Mouse (Mus musculus) testis, adult 10 weeks (tissue): ENCODE results near the gene Olfr727. TPM values are rescaled to one million over a fixed set of nuclear protein-coding genes. Genes with fewer than 3 reads are reported as not detected.

Experiments used
- polyA plus RNA-seq: library from polyadenylated mRNA; stranded (reverse); fragments of 350-450 nt; fragmentation: Illumina TruSeq; extraction: RNeasy Lipid Tissue Mini Kit (QIAGEN cat#74804); gene quantifications from one replicate; pipeline ENCODE4 v1.2.3, GENCODE M21; 2014; ENCODE audit warnings: low read depth, low replicate concordance

The Olfr727 gene
- polyA plus RNA-seq, result not detected

DNA sequence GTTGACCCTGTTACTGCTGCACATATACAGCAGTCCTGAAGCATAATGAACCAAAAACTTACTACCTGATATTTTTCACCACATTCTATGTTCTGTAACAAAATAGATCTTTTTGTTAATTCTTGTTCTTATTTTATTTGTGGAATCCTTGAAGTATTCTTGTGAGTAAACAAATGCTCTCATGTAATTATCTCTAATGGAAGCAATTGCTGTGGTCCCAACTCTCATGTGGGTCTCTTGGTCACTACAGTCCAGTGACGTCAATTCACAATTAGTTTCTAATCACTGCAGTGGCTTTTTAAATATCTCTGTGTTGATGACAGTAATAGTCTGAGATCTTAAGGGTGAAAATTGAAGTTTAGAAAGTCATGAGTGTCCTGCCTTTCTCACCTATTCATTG is at the start of gene Olfr727:
TSS of gene Olfr727 (plus strand) at position 301 of the 400 bp plus-strand sequence.

DNA sequence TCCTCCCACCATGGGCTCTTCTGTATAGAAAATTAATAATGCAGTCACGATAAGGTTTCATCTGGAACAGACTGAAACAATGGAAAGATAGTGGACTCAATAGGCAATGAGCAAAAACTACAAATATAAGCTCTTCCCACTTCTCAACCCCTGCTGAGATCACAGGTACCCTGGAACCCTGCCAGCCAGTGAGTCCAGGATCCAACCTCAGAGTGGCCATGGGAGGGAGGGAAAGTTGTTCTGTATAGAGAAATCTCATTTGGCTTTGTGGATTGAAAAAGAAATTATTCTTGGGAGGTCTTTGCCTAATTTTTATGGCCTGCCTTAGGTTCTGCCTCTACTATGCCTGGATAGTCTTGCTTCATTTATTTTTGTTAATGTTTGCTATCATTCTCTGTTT is 32.1 kb upstream of the Olfr727 start, which contains the start of gene Olfr726:
TSS of gene Olfr726 (minus strand) at position 101 of the 400 bp plus-strand sequence.

DNA sequence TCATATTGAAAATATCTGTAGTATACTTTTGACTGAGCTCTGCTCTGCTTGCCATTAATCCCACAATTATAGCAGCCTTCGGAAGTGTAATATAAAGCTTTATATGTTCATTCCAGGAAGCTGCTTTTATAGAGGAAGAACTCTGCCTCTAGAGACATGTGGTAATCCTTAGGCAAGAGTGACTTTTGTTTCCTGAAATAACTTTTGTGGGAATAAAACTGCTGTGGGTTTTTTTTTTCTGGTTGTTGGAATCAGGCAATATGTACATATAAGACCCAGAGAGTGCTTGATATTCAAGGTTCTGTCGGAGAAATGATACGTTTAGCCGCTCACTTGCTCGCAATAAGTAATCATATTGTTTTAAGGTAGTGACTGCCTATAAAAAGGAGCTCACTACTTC is 19.6 kb downstream of the Olfr727 start, which contains the start of gene Olfr728:
TSS of gene Olfr728 (minus strand) at position 101 of the 400 bp plus-strand sequence.

DNA sequence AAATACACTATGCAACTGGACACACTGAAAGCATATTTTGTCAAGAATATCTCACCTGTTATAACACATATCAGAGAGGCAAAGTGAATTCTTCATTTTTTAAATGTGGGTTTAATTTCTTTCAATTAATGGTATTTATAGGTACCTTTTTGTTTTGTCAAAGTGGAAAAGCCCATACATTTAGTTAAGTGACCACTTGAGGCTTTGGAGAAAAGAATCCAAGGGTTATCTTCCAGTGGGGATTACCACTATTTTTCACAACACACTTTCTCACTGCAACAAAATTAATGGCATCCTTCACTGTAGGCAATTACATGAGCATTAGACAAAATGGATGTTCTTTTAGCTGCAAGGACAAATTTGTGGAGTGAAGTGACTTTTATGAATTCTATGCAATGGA is 29.8 kb downstream of the Olfr727 start, which contains the start of gene Olfr729:
TSS of gene Olfr729 (minus strand) at position 101 of the 400 bp plus-strand sequence.

Other genes with a start within 250 kb of the Olfr727 start
- not detected for gene Olfr722, start 221.2 kb upstream of the Olfr727 start, polyA plus RNA-seq
- gene Olfr723, start 191.4 kb upstream of the Olfr727 start, polyA plus RNA-seq, result not detected
- gene Olfr724, start 159.9 kb upstream of the Olfr727 start, polyA plus RNA-seq, result not detected
- gene Olfr725, start 82.8 kb upstream of the Olfr727 start, polyA plus RNA-seq, result not detected
- not detected for gene Olfr726, start 32.2 kb upstream of the Olfr727 start, polyA plus RNA-seq
- not detected for gene Olfr728, start 19.5 kb downstream of the Olfr727 start, polyA plus RNA-seq
- not detected for gene Olfr729, start 29.7 kb downstream of the Olfr727 start, polyA plus RNA-seq
- not detected for gene Olfr730, start 65.0 kb downstream of the Olfr727 start, polyA plus RNA-seq
- gene Olfr731, start 118.7 kb downstream of the Olfr727 start, polyA plus RNA-seq, result 0.41 TPM
- 0.49 TPM for gene Olfr732, start 161.0 kb downstream of the Olfr727 start, polyA plus RNA-seq
- gene Olfr733, start 178.3 kb downstream of the Olfr727 start, polyA plus RNA-seq, result 0.56 TPM
- 0.56 TPM for gene Olfr734, start 203.6 kb downstream of the Olfr727 start, polyA plus RNA-seq
- 0.63 TPM for gene Olfr735, start 225.7 kb downstream of the Olfr727 start, polyA plus RNA-seq
- 0.10 TPM for gene Tlr11, start 234.7 kb downstream of the Olfr727 start, polyA plus RNA-seq